Mouse (Mus musculus): ENCODE data around the gene Zzef1.

Zzef1 gene

DNA sequence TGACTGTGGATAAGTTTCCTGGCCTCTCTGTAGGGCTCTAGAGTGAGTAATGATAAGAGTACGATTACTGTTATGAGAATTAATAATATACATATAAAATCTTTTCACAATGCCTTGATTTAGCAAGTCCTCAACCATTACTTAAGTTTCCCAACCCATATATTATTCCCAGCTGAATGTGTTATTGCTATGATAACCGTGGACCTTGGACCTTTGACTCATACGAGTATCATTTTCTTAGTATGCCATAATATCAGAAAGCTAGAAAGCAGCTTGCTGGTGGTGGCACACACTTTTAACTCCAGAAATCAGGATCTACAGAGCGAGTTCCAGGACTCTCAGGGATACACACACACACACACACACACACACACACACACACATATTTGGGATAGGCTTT lies 12.0 kb downstream of the Zzef1 start:
- DNase-seq, result peak in 1 of 2 experiments; percentile 7

DNA sequence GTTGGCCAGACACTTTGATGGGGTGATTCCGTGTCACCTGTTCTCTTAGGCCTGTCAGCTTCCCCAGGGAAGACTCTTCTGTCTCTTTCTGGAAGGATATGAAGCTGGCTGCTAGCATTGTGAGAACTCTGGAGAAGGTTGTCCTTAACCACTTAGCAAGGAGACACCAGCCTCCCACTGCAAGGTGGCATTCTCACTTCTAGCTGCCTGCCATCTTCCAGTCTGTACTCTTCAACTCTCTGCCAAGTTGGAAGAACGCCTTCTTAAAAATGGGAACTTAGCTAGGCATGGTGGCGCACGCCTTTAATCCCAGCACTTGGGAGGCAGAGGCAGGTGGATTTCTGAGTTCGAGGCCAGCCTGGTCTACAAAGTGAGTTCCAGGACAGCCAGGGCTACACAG lies 17.7 kb downstream of the Zzef1 start:
- no peak for DNase-seq

DNA sequence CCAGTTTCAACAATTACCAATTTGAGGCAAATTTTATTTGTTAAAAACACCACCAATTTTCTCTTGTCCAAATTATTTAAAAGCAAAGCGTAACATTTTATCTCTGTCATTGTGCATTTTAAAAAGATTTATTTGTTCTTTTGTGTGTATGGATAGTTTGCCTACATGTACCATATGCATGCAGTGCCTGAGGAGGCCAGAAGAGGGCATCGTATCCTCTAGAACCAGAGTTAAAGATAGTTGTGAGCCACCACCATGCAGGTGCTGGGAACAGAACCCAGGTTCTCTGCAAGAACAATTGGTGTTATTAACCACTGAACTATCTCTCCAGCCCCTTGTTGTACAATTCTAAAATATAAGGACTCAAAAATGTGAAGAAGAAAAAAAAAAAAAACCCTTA lies 18.2 kb downstream of the Zzef1 start:
- peak; percentile 11 to 16 for DNase-seq

DNA sequence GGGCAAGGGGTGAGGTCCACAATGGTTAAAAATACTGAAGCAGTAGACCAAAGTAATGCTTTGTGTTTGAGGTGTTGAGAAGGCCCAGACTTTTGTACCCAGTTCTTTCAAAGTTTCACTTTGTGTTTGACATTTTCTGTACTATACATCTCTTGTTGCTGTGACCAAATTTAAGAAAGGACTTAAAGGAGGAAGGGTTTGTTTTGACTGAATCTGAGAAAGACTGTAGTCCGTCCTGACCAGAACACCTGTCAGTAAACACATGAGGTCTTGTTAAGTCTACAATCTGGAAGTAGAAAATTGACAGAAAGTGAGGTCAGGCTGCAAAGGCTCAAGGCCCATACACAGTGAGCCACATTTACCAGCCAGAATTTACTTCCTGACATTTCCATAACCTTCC lies 20.8 kb downstream of the Zzef1 start:
- DNase-seq, result no peak

DNA sequence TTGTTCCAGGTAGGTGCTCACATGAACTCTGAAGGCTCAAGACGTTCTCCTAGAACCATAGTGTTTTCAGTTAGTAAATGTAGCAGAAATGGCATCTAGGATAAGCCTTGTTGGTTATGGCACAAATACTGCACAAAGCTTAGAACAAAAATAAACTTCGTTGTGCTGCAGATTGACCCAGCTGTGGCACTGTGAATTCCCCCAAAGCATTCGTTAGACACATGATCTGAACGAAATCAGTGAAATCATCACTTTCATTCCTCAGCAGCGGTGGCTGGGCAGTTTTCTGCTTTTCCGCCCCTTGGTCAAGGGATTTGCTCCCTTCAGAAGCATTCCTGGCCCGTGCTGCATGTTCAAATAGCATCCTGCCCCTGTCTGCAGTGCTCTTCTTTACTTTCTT lies 22.0 kb downstream of the Zzef1 start:
- no peak for DNase-seq

DNA sequence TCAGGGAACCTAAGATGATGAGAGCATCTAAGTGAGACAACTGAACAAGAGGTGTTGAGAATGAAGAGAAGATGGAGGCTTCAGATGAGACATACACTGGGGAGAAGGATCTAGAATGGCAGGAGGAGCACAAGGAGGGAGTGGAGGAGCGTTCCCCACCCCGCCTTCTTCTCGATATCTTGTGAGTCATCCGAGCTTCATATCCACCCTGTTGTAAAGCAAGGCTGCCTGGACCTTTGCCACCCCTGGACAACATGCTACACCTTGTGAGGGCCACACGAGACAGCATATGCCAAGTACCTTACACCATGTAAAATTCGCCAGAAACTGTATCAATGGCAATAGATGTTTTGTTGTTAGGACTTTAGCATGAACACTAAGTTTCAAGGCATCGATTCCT lies 25.0 kb downstream of the Zzef1 start:
- DNase-seq, result no peak

DNA sequence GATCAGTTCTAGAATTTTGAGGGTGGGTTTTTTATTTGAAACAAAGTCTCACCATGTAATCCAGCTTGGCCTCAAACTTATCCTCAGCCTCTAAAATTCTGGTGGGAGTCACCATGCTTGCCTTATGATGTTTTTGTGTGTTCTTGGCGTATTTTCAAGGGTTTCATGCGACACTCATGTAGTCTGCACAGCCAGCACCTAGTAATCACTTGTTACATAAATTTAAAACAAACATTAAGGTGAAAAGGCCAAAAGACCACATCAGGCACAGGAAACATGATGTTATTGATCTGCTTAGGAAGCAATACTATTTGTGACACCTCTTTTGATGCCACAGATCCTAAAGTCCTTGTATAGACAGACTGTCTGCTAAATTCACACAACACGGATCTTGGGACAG lies 33.8 kb downstream of the Zzef1 start:
- DNase-seq, result no peak

DNA sequence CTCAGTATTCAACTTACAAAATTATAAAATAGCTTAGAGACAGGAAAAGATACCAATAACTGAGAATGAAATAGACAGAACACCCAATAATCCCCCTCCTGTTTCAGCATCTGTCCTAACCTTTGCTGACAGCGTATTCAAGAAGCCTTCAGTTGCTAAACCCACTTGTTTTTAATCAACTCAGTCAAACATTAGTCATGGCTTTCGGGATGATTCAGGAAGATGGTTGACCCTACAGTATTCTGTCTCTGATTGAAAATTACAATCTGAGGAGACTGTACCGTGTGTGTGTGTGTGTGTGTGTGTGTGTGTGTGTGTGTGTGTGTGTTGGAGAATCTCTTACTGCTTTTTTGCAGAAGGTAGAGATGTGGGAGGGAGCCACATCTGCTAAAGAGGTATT lies 46.7 kb downstream of the Zzef1 start:
- no peak for DNase-seq

DNA sequence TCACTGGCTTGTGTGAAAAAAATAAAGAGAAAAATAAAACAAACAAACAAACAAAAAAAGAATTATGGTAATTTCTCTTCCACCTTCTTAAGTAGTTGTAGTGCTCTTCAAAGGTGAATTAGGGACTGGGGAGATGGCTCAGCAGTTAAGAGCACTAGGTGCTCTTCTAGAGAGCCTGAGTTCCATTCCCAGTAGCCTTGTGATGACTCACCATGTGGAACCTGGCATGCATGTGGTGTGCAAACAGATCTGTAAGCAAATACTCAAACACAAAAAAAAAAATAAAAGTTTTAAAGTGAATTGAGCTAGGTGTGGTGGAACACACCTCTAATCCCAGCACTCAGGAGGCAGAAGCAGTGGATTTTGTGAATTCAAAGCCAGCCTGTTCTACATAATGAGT lies 47.5 kb downstream of the Zzef1 start:
- no peak for DNase-seq

DNA sequence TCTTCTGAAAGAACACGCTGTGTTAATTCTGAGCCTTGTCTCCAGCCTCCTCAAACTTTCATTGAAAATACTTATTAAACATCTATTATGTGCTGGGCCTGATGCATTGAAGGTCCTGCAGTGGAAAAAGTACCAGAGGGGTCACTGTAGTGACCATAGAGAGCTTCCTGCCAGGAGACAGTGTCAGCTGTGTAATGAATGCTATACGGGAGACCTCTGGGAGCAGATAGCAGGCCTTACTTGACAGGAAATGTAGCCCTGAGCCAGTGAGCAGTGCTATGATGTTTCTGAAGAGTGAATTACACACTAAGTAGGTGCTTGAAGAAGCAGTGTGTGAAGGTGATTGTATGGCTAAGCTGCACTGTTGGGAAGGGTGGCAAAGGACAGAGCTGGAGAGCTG lies 49.5 kb downstream of the Zzef1 start:
- DNase-seq, result no peak

DNA sequence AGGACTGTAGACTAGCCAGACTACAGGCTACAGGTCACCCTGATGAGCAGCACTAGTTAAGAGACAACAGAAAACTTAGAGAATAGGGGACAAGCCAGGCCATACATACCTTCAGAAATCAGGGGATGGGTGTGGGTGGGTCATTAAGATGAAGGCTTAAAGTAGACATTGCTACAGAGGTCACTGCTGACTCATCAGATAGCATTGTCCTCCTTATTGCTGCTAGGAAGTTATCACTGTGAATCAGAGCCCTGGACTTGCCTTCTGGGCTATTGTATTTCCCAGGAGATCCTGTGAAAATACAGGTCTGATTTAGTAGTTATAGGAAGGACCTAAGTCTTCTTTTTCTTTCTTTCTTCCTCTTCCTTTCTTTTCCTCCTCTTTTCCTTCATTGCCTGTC lies 50.7 kb downstream of the Zzef1 start:
- DNase-seq, result no peak

DNA sequence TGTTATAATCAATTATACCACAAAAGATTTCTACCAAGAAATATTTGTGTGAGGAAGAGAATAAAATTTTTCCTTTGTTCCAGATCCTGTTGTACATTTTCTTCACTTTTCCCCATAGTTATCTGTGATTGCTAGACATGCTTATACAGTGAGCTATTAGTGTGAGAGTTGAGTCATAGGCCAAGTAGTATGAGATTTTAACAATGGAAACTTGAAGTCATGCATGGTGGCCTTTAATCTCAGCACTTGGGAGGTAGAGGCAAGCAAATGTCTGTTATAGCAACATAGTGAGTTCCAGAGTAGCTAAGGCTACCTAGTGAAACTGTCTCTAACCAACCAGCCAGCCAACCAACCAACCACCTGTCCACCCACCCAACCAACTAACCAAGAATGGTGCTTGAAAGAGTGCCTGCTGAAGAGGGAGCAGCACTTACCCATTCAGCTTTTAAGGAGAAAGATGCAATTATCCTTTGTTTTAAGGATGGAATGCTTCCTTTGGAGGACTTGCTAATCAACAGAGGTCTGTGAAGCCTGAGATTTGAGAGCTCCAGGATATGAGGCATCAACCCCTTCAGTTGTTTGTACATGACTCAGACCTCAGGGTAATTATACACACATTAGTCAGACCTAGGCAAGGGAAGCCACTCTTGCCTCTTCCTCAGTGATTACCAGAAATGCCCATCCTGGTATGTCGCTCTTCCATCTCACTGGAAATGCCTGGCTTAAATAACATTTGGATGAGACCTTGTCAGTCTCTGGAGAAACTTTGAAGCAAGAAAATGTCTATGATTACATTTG lies 52.0 kb downstream of the Zzef1 start:
- no peak for DNase-seq

DNA sequence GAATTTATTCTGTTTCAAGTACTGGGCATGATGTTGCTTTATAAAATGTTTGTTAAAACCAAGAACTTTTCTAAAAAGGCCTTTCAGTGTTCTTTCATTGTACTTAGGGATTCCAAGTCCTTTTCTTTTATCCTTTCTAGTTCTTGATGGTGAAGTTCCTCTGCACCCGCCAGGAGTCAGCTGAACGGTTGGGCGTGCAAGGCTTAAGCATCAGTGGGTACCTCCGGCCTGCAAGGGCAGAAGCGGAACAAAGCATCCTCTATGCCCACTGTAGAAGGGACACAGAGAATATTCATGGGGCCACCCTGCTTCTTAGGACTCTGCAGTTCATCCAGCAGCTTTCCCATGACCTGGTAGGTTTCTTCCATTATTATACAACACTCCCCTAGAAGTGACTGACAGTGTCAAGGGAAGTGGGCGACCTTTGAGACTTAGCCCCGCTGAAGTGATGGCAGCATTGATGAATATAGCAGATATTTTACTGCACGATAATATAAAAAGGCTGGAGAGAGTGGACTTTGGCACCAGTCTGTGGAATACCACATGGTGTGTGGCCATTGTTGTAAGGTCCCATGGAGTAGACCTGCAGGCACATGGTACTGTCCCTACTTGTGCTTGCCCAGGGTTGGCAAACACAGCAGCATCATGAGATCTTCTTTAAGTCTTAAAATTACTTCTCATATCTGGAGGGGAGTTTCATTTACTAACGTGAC lies 54.5 kb downstream of the Zzef1 start:
- no peak for DNase-seq

DNA sequence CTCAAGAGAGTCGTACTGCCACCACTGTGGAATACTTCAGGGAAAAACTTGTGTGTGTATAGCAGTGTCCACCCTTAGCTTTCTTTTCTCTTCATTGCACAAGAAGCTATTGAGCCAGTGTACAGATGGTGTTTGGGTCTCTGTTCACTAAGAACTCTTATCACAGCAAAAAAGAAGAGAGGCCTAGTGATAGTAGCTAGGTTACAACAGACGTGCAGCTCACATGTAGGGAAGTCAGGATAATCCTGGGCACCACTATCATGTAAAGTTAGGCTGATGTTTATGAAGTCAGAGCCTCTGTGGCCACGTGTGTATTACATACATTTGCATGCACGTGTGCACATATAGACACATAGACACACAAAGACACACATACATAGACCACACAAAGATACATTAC lies 55.2 kb downstream of the Zzef1 start:
- DNase-seq, result no peak

DNA sequence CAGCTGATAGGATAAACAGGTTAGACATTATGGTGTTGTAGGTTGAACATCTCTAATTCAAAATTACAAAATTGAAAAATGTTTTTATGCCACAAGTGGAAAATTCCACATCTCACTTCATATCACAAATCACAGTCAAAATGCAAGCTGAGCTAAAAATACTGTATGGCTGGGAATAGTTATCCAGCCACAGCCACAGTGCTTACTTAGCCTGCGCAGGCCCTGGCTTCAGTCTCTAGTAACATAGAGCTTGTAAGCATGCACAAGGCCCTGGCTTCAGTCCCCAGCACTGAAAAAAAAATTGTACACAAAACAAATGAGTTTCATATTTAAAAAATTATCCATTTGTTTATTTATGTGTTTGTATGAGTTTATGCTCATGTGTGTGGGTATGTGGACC lies 56.1 kb downstream of the Zzef1 start:
- no peak for DNase-seq

DNA sequence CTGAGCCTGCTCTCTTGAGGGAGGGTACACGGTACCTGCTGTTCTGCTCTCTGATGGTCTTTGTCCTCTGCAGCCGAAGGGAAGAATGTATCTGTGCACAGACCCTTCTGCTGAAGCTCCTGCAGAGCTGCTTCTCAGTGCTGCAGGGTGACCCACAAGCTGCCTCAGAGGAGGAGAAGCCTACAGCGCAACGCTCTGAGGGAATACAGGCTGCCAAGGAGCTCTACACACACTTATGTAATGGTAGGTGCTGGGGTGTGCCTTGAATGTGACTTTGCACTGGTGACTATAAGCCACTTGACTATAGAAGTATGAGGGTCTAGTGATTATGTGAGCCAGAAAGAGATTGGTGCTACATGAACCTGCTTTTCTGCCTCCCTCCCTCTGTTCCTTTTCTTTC lies 57.1 kb downstream of the Zzef1 start:
- no peak for DNase-seq

DNA sequence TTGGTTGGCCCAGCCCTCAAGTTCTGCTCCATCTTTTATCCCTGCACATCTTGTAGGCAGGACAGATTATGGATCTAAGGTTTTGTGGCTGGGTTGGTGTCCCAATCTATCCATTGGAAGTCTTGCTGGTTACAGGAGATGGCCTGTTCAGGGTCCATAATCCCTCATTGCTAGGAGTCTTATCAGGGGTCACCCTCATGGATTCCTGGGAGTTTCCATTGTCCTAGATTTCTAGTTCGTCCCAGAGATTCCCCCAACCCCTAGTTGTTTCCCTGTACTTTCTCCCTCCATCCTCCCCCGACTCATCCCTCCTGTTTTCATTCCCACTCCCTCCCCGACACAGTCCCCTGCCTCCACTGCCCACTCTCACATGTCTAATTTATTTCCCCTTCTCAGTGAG lies 58.2 kb downstream of the Zzef1 start:
- no peak for DNase-seq

DNA sequence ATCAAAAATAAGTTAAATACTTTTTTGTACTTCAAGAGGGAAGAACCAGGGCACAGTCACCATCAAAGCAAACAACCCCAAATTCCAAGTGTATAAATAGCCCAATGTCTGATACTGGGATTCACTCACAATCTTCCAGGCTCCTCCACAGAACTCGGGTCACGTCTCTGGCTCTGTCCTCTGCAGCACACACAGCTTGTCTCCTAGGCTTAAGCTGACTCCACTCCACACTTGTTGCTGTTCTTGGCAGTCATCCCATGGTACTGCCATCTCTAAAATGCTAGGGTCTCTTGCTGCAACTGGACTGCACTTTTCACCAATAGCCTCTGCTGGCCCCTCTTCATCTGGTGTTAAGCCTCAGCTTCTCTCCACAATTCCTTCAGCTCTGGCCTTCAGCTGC lies 60.7 kb downstream of the Zzef1 start:
- DNase-seq, result no peak

DNA sequence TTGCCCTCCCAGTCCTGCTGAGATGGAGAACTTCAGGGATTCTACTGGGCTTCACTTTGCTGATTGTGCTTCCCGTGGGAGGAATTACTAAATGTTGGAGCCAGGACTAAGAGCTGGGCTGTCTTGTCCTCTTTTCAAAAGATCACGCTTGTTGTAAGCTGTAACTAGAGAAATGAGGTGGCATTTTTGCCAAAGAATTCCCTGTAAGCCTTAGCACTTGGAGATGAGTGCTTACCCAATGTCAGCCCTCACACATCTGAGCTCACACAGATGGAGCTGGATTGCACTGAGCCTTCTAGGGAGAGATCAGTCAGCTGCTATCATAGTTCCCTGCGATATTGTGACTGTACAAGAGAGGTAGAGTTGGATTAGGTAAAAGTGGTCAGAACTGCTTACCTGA lies 65.2 kb downstream of the Zzef1 start:
- no peak for DNase-seq

DNA sequence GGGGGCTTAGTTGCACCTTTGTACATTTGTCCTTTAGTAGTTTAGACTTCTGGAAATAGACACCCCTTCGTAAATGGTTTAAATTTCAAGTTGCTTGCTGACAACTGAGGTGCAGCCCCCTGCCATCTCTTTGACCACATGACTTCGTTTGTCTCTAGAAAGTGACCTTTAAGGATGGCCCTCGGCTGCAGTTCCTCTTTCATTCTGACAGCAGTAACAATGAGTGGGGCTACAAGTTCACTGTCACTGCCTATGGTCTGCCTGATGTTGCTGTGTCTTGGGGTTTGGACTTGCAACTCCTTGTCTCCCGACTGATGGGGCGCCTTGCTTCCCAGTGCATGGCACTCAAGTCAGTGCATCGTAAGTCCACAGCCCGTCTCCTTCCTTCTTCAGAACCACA lies 70.4 kb downstream of the Zzef1 start:
- no peak for DNase-seq

DNA sequence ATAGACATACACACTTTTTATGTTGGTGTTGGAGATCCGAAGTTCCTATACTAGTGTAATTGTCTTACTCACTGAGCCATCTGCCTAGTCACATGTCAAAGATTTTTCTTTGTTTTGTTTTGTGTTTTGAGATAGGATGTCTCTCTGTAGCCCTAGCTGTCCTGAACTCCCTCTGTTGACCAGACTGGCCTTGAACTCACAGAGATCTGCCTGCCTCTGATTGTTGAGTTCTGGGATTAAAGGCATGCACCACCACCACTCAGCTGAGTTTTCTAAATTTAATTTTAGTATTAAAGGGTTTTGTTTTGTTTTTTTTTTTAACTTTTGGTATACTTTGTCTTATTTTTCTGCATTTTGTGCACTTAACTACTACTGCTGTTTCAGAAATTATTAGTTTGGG lies 76.0 kb downstream of the Zzef1 start:
- no peak for DNase-seq

DNA sequence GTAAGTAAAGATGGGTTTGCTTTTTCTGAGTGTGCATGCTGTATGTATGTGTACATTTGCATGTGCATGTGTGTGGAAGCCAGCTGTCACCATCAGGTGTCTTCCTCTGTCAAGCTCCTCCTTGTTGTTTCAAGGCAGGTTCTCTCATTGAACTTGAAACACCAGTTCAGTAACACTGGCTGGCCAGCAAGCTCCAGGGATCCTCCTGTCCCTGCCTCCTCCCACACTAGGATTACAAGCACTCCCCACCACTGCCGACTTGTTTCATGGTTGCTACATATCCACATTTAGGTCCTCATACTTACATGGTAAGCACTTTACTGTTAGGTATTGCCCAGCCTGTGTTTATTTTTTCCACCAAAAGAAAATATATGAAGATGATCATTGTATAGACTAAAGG lies 96.6 kb downstream of the Zzef1 start:
- DNase-seq, result no peak

DNA sequence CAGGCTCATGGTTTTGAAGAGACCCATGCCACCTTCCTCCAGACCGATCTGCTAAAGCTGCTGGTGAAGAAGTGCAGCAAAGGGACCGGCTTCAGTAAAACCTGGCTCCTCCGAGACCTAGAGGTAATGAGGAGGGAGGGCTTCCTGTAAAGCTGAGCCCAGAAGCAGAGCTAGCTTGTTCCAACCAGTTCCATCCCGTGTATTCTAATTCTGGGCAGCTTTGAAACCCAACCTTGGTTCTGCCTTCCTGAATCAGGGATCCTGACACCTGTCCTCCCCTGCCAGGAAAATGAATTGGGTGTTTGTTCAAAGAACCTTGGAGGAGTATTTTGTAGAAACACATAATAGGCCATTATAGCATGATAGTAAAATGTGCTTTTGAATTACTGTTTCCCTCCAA lies 112.4 kb downstream of the Zzef1 start:
- peak in 1 of 2 experiments; percentile 8 for DNase-seq

DNA sequence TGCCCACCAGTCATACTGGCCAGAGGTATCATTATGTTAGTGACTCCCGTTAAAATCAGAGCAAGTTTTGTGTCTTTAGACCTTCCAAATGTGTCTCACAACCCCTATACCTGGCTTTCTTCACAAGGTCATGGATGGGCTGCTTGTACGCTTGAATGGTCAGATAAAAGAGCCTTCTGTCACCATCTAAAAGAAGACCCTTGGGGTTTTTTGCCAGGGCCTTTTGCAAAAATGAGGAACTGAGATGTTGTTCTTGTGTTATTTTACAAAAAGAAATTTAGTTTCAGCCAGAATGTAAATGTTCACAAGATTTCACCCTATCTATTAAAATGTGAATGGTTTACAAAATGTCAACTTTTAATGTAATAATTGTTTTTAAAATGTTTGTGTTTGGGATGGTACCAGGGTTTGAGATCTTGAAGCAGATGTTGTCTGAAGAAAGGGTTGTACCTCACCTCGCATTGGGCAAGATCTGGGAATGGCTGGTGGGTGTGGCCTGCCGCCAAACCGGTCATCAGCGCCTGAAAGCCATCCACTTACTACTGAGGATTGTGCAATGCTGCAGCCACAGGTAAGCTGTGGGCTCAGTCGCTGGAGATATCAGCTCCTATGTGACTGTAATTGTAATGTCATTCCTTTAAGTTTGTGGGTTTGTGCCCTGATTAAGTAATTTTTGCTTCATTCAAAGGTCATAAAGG lies 121.4 kb downstream of the Zzef1 start:
- DNase-seq, result no peak

Measured in kidney, postnatal 4 days (tissue).